ENCODE assay signal across 9 mouse cellular contexts in genomic region chr10:71192886-71193285, GRCm38 (mm10). TPM values are rescaled to one million over a fixed set of nuclear protein-coding genes. Genes with fewer than 3 reads are reported as not detected.
A peak's percentile ranks its signal among the peaks of the same experiment; 100 is the strongest.
DNase-seq lines count a peak whose midpoint lies in the region; ATAC-seq and TF ChIP-seq lines count a peak whose summit lies in the region.
"Had no signal": no experiment of that assay in that cellular context is flagged by ENCODE, and none has a peak within 500 bp of the region (broad histone marks: within the 10 kb centered on the region; RNA-seq: fewer than 3 reads in every experiment).

No protein-coding gene starts in this region.

- peaks cover 6% of the 10 kb centered on the region; the same call in 1 of the 2 replicates for H3K9me3 ChIP-seq in heart, embryonic 15.5 days (replicated peaks)

- H3K36me3 ChIP-seq in heart, embryonic 15.5 days = no peaks in the 10 kb centered on the region

- no peaks in the 10 kb centered on the region for H3K27me3 ChIP-seq in heart, embryonic 15.5 days
- H3K27me3 ChIP-seq: CH12.LX had no signal

- no peaks in the 10 kb centered on the region for H3K4me1 ChIP-seq in embryonic fibroblast, embryonic 13.5 days (ENCODE audit: control insufficient read depth, insufficient read depth, low read length)
- H3K4me1 ChIP-seq in heart, embryonic 15.5 days (replicated peaks) = peaks cover 17% of the 10 kb centered on the region

- H3K9ac ChIP-seq in heart, embryonic 15.5 days = no peak overlapping the region

- H3K4me3 ChIP-seq in embryonic fibroblast, embryonic 13.5 days (ENCODE audit: insufficient read depth, low read length) = no peak overlapping the region
- H3K4me3 ChIP-seq in heart, embryonic 15.5 days = peak overlapping the region; percentile 9; the same call in 1 of the 2 replicates

- no peak for TF ChIP-seq POLR2A in embryonic fibroblast, embryonic 13.5 days (IDR thresholded peaks at IDR 0.05; ENCODE audit: low read depth, low read length)

- peak; percentile 31 for DNase-seq in kidney, adult 11 months
- no peak for DNase-seq in kidney, postnatal 25 days
- peak; percentile 51 for DNase-seq in lung, postnatal 10 days
- DNase-seq in right cerebral cortex, adult 2 months (ENCODE audit: low spot score in 2 of 2) = no peak
- DNase-seq in spleen, postnatal 4 days (ENCODE audit: low spot score in 2 of 2) = no peak
- DNase-seq in thymus, postnatal 4 days = no peak

- peak overlapping the region; percentile 46 for H3K4me2 ChIP-seq in heart, embryonic 15.5 days

- H3K27ac ChIP-seq in embryonic fibroblast, embryonic 13.5 days (ENCODE audit: insufficient read depth, low read length) = peak overlapping the region; percentile 28
- peak overlapping the region; percentile 66 for H3K27ac ChIP-seq in heart, embryonic 15.5 days

- 0 out of 2 replicates have a peak, but pooled peaks have one; percentile 7 for ATAC-seq in heart, embryonic 15.5 days (replicated peaks; ENCODE audit: insufficient number of reproducible peaks, insufficient read depth, low FRiP score, low read depth)

- no peak for TF ChIP-seq CTCF in embryonic fibroblast, embryonic 13.5 days (IDR thresholded peaks at IDR 0.05; ENCODE audit: borderline replicate concordance, insufficient read depth, low read length)

- WGBS in heart, embryonic 15.5 days = 34% methylated on average over 11 of the region's 11 CpGs

RNA-seq across cellular contexts. Expression of gene Bicc1, which starts 33.4 kb away (rescaled TPM):
- polyA plus RNA-seq in embryonic fibroblast, embryonic 13.5 days (2011; ENCODE audit: insufficient read length, low read depth, missing spikeins) = 53.8 and 86.8 TPM in 2 replicates
- 19.2 and 22.4 TPM in 2 replicates for polyA plus RNA-seq in heart, embryonic 15.5 days (2015; fragmentation: Nextera tagmentation; extraction: Ambion mirVana)

RNA-seq across cellular contexts. Expression of gene Tfam, which starts 45.2 kb away (rescaled TPM):
- 35.8 and 43.6 TPM in 2 replicates for polyA plus RNA-seq in embryonic fibroblast, embryonic 13.5 days (2011; ENCODE audit: insufficient read length, low read depth, missing spikeins)
- polyA plus RNA-seq in heart, embryonic 15.5 days (2015; fragmentation: Nextera tagmentation; extraction: Ambion mirVana) = 52.7 and 53.8 TPM in 2 replicates

Comparison
In these comparisons a context has a peak if more than half of its experiments do, and no peak if none do; other contexts are left out.
1. DNase-seq: peak in kidney, adult 11 months (single experiment) and lung, postnatal 10 days (single experiment); none in kidney, postnatal 25 days (0 of 2), right cerebral cortex, adult 2 months (0 of 2), spleen, postnatal 4 days (0 of 2) and thymus, postnatal 4 days (single experiment).